Mouse (Mus musculus) hematopoietic stem cell, adult 5-6 weeks (primary cell): ENCODE results near the gene Foxred2. TPM values are rescaled to one million over a fixed set of nuclear protein-coding genes. Genes with fewer than 3 reads are reported as not detected.
A peak's percentile ranks its signal among the peaks of the same experiment; 100 is the strongest.

Experiments
- ATAC-seq, 2 experiments: fragments of 125-278 bp in 1 of 2; replicated peaks in 1 of 2; 2 replicates each; pipeline ENCODE4 v1.8.0; 2016 to 2017; ENCODE audit warnings: inconsistent platforms in 2 of 2, mild to moderate bottlenecking in 2 of 2, moderate number of reproducible peaks in 2 of 2, low read depth in 1 of 2, moderate TSS enrichment in 1 of 2; ENCODE audit not compliant: low FRiP score in 2 of 2, poor library complexity in 2 of 2, severe bottlenecking in 2 of 2, insufficient read depth in 1 of 2, low TSS enrichment in 1 of 2
- total RNA-seq: library from RNA; stranded (forward); fragments of 172-1452, 232-1000 nt; gene quantifications from 2 replicates; pipeline ENCODE4 v1.2.3, GENCODE M21; 2017

Foxred2 gene
- total RNA-seq, 1 experiment from 2014 or later, result 31.9 TPM

GRCm38 (mm10) chr15:77905275-77905970 lies 51.1 kb downstream of the Foxred2 start:
- peak; percentile 77 to 81 for ATAC-seq

- no peak; a peak in 1 of 4 replicates for ATAC-seq
Measured at GRCm38 (mm10) chr15:77904363-77904892, 52.1 kb downstream of the Foxred2 start.

GRCm38 (mm10) chr15:77903176-77903575 lies 53.3 kb downstream of the Foxred2 start:
- no peak for ATAC-seq

- ATAC-seq, result no peak
Measured at GRCm38 (mm10) chr15:77894926-77895325, 61.6 kb downstream of the Foxred2 start.

- no peak for ATAC-seq
Measured at GRCm38 (mm10) chr15:77893292-77893691, 63.2 kb downstream of the Foxred2 start.

- ATAC-seq, result no peak
Measured at GRCm38 (mm10) chr15:77892420-77892819, 64.1 kb downstream of the Foxred2 start.

GRCm38 (mm10) chr15:77891766-77892165 lies 64.8 kb downstream of the Foxred2 start:
- ATAC-seq, result peak in 1 of 2 experiments; percentile 61; a peak in 1 of 4 replicates

Other genes starting within 250 kb of the Foxred2 start
- gene Apol9b, start 227.7 kb downstream of the Foxred2 start, total RNA-seq, result 1.2 and 1.5 TPM in 2 replicates
- 0.75 and 1.7 TPM in 2 replicates for gene Apol8, start 199.7 kb downstream of the Foxred2 start, total RNA-seq
- gene Myh9, start 114.5 kb downstream of the Foxred2 start, total RNA-seq, result 302 and 384 TPM in 2 replicates
- gene Txn2, start 27.7 kb downstream of the Foxred2 start, total RNA-seq, result 45.3 and 54.5 TPM in 2 replicates
- gene Eif3d, start 14.1 kb upstream of the Foxred2 start, total RNA-seq, result 242 and 244 TPM in 2 replicates
- not detected in 2 replicates for gene Cacng2, start 163.3 kb upstream of the Foxred2 start, total RNA-seq
- 9.9 and 10.5 TPM in 2 replicates for gene Ift27, start 217.4 kb upstream of the Foxred2 start, total RNA-seq
- not detected in 2 replicates for gene Pvalb, start 249.7 kb upstream of the Foxred2 start, total RNA-seq